Comparison of ENCODE assay signal across 29 mouse cellular contexts in genomic region chr1:166973731-166974130, GRCm38 (mm10).
"Had no signal": no experiment of that assay in that cellular context is flagged by ENCODE, and none has a peak within 500 bp of the region (broad histone marks: within the 10 kb centered on the region; RNA-seq: fewer than 3 reads in every experiment).

No protein-coding gene starts in this region.

- H3K27me3 ChIP-seq: limb, embryonic 12.5 days; limb, embryonic 13.5 days; limb, embryonic 15.5 days; liver, embryonic 12.5 days; liver, embryonic 13.5 days; liver, embryonic 15.5 days; lung, embryonic 15.5 days; megakaryocyte, embryonic 14.5 days; midbrain, embryonic 12.5 days; midbrain, embryonic 13.5 days; midbrain, embryonic 15.5 days; neural tube, embryonic 12.5 days; neural tube, embryonic 13.5 days had no signal

- H3K4me1 ChIP-seq: limb, embryonic 10.5 days; limb, embryonic 12.5 days; limb, embryonic 13.5 days; limb, embryonic 15.5 days; liver, embryonic 12.5 days; liver, embryonic 13.5 days; liver, embryonic 15.5 days; lung, embryonic 15.5 days; megakaryocyte, embryonic 14.5 days; midbrain, embryonic 12.5 days; neural tube, embryonic 12.5 days had no signal

- ATAC-seq: liver, embryonic 12.5 days; liver, postnatal 0 days; lung, postnatal 0 days; midbrain, embryonic 13.5 days; midbrain, embryonic 15.5 days; midbrain, embryonic 16.5 days had no signal

- H3K36me3 ChIP-seq: limb, embryonic 10.5 days; limb, embryonic 12.5 days; limb, embryonic 13.5 days; limb, embryonic 15.5 days; liver, embryonic 12.5 days; liver, embryonic 13.5 days; liver, embryonic 15.5 days; lung, embryonic 15.5 days; midbrain, embryonic 12.5 days; midbrain, embryonic 13.5 days; midbrain, embryonic 15.5 days; neural tube, embryonic 12.5 days; neural tube, embryonic 13.5 days had no signal

- H3K9me3 ChIP-seq: limb, embryonic 10.5 days; limb, embryonic 12.5 days; limb, embryonic 13.5 days; limb, embryonic 15.5 days; liver, embryonic 12.5 days; liver, embryonic 13.5 days; liver, embryonic 15.5 days; lung, embryonic 15.5 days; midbrain, embryonic 12.5 days; midbrain, embryonic 13.5 days; midbrain, embryonic 15.5 days; neural tube, embryonic 12.5 days; neural tube, embryonic 13.5 days had no signal

- H3K27ac ChIP-seq: limb, embryonic 10.5 days; limb, embryonic 12.5 days; limb, embryonic 13.5 days; limb, embryonic 15.5 days; liver, embryonic 12.5 days; liver, embryonic 13.5 days; liver, embryonic 14.5 days; liver, embryonic 15.5 days; lung, embryonic 15.5 days; macrophage; midbrain, embryonic 12.5 days; midbrain, embryonic 13.5 days; midbrain, embryonic 15.5 days; neural tube, embryonic 12.5 days; neural tube, embryonic 13.5 days had no signal

- DNase-seq: liver; liver, embryonic 13.5 days; liver, postnatal 0 days; lung, adult 18-20 months; lung, adult 2 months; lung, embryonic 14.5 days; lung, postnatal 10 days; lung, postnatal 14 days; lung, postnatal 36 days; lung, postnatal 4 days; midbrain, embryonic 14.5 days had no signal

- H3K4me3 ChIP-seq: limb, embryonic 10.5 days; limb, embryonic 12.5 days; limb, embryonic 13.5 days; limb, embryonic 15.5 days; liver, embryonic 12.5 days; liver, embryonic 13.5 days; liver, embryonic 15.5 days; lung, embryonic 15.5 days; megakaryocyte, embryonic 14.5 days; midbrain, embryonic 12.5 days; midbrain, embryonic 13.5 days; midbrain, embryonic 15.5 days; myocyte; neural tube, embryonic 12.5 days; neural tube, embryonic 13.5 days had no signal
